Mouse (Mus musculus): ENCODE results near the gene Casp14.
"Not testable (repeated sequence)": the region's sequence is repeated elsewhere in the genome, so short reads cannot be mapped to it uniquely, and the experiment has no call there.

DNA sequence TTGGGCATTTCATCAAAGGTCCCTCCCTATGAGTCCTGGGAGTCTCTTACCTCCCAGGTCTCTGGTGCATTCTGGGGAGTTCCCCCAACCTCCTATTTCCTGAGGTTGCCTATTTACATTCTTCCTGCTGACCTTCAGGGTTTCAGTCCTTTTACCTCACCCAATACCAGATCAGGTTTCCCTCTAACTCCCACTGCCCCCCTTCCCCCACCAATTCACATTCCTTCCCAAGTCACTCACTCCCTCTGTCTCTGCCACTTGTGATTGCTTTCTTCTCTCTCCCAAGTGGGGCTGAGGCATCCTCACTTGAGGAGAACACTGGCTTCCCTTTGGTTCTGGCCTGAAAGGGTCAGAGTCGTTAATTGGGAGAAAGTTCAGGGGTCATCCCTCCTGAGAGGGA is 48.0 kb downstream of the Casp14 start:
- TF ChIP-seq POLR2A (IDR thresholded peaks at IDR 0.05; ENCODE audit: borderline replicate concordance, low read depth, low read length); CTCF (IDR thresholded peaks at IDR 0.05; ENCODE audit: low read depth, low read length): not testable (repeated sequence)

Measured in bone marrow macrophage, adult 2 months (primary cell).